Mouse (Mus musculus): ENCODE data around the gene Ndrg3. TPM values are rescaled to one million over a fixed set of nuclear protein-coding genes. Genes with fewer than 3 reads are reported as not detected.
"Not testable (repeated sequence)": the region's sequence is repeated elsewhere in the genome, so short reads cannot be mapped to it uniquely, and the experiment has no call there.

The Ndrg3 gene
- polyA plus RNA-seq, 1 experiment from 2014 or later, result 34.4 TPM

- WGBS (ENCODE audit: insufficient replicate concordance), result 86% methylated on average over 2 of the region's 2 CpGs
- not testable (repeated sequence) for H3K4me3 ChIP-seq (ENCODE audit: low read depth, low read length); H3K27me3 ChIP-seq (ENCODE audit: control insufficient read depth, insufficient read depth, low read length); H3K4me2 ChIP-seq; H3K9ac ChIP-seq (ENCODE audit: low read depth, low read length); H3K4me1 ChIP-seq (ENCODE audit: control insufficient read depth, insufficient read depth, low read length); H3K27ac ChIP-seq (ENCODE audit: low read depth, low read length); ATAC-seq (replicated peaks; ENCODE audit: insufficient number of reproducible peaks, low FRiP score, low TSS enrichment); H3K36me3 ChIP-seq (ENCODE audit: control insufficient read depth, insufficient read depth, low read length); H3K9me3 ChIP-seq (replicated peaks; ENCODE audit: control insufficient read depth, low read length)
These were observed 106.2 kb downstream of the Ndrg3 start for GRCm38 (mm10) chr2:156885666-156886065.

- H3K9ac ChIP-seq (ENCODE audit: low read depth, low read length), result no peak overlapping the region
These were observed 107.3 kb downstream of the Ndrg3 start for GRCm38 (mm10) chr2:156884396-156885211.

DNA sequence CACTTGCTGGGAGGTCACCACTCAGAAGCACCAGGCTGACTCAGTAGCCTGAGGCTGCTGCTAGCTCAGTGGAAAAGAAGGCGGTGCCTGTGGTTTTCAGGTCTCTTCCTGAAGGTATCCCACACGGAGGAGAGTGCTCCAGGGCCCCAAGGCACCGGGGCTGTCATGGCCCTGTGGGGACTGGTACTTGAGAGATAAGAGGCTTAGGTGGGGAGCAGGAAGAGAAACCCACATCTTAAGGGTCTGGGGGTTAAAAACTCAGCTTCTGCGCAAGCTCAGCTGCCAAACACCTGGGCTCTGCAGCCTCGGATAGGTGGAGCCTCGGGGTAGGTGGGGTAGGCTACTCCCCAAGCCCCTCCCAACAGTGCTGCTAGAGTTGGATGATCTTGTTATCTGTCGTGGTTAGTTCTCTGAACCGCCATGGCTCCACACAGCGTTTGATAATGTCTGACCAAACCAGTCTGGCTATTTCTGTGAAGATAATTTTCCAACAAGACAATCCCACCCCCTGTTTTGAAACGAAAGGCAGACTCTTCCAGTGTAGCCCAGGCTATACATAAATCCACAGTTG is 109.3 kb downstream of the Ndrg3 start:
- Histone ChIP-seq H3K4me2 (peak overlapping the region; percentile 31), H3K9me3 (replicated peaks; ENCODE audit: control insufficient read depth, low read length) (no peaks in the 10 kb centered on the region), H3K27me3 (ENCODE audit: control insufficient read depth, insufficient read depth, low read length) (peaks cover 3% of the 10 kb centered on the region; the same call in 1 of the 2 replicates), H3K4me1 (ENCODE audit: control insufficient read depth, insufficient read depth, low read length) (peaks cover 5% of the 10 kb centered on the region; the same call in 1 of the 2 replicates), H3K27ac (ENCODE audit: low read depth, low read length) (peak overlapping the region; percentile 50; the same call in 1 of the 2 replicates), H3K9ac (ENCODE audit: low read depth, low read length) (peak overlapping the region; percentile 43), H3K4me3 (ENCODE audit: low read depth, low read length) (no peak overlapping the region), H3K36me3 (ENCODE audit: control insufficient read depth, insufficient read depth, low read length) (no peaks in the 10 kb centered on the region)
- 20% methylated on average over 10 of the region's 10 CpGs for WGBS (ENCODE audit: insufficient replicate concordance)
- peak; percentile 49 for ATAC-seq (replicated peaks; ENCODE audit: insufficient number of reproducible peaks, low FRiP score, low TSS enrichment)

More at GRCm38 (mm10) chr2:156884396-156885211, 107.3 kb downstream of the Ndrg3 start:
- no peak overlapping the region for H3K4me2 ChIP-seq
- H3K27me3 ChIP-seq (ENCODE audit: control insufficient read depth, insufficient read depth, low read length), result peaks cover 3% of the 10 kb centered on the region; the same call in 1 of the 2 replicates
- no peak for ATAC-seq (replicated peaks; ENCODE audit: insufficient number of reproducible peaks, low FRiP score, low TSS enrichment)
- no peaks in the 10 kb centered on the region for H3K9me3 ChIP-seq (replicated peaks; ENCODE audit: control insufficient read depth, low read length)
- no peak overlapping the region for H3K27ac ChIP-seq (ENCODE audit: low read depth, low read length)
- peaks cover 5% of the 10 kb centered on the region; the same call in 1 of the 2 replicates for H3K4me1 ChIP-seq (ENCODE audit: control insufficient read depth, insufficient read depth, low read length)
- no peak overlapping the region for H3K4me3 ChIP-seq (ENCODE audit: low read depth, low read length)
- WGBS (ENCODE audit: insufficient replicate concordance), result 69% methylated on average over 10 of the region's 10 CpGs
- no peaks in the 10 kb centered on the region for H3K36me3 ChIP-seq (ENCODE audit: control insufficient read depth, insufficient read depth, low read length)

GRCm38 (mm10) chr2:156879541-156879940 is 112.3 kb downstream of the Ndrg3 start:
- Histone ChIP-seq H3K9me3 (replicated peaks; ENCODE audit: control insufficient read depth, low read length) (no peaks in the 10 kb centered on the region), H3K36me3 (ENCODE audit: control insufficient read depth, insufficient read depth, low read length) (peaks cover under 1% of the 10 kb centered on the region), H3K27ac (ENCODE audit: low read depth, low read length) (no peak overlapping the region), H3K4me3 (ENCODE audit: low read depth, low read length) (no peak overlapping the region), H3K4me2 (no peak overlapping the region), H3K27me3 (ENCODE audit: control insufficient read depth, insufficient read depth, low read length) (peaks cover 3% of the 10 kb centered on the region; the same call in 1 of the 2 replicates), H3K4me1 (ENCODE audit: control insufficient read depth, insufficient read depth, low read length) (peaks cover 5% of the 10 kb centered on the region; the same call in 1 of the 2 replicates), H3K9ac (ENCODE audit: low read depth, low read length) (no peak overlapping the region)
- 87% methylated on average over 3 of the region's 3 CpGs for WGBS (ENCODE audit: insufficient replicate concordance)
- ATAC-seq (replicated peaks; ENCODE audit: insufficient number of reproducible peaks, low FRiP score, low TSS enrichment), result no peak

DNA sequence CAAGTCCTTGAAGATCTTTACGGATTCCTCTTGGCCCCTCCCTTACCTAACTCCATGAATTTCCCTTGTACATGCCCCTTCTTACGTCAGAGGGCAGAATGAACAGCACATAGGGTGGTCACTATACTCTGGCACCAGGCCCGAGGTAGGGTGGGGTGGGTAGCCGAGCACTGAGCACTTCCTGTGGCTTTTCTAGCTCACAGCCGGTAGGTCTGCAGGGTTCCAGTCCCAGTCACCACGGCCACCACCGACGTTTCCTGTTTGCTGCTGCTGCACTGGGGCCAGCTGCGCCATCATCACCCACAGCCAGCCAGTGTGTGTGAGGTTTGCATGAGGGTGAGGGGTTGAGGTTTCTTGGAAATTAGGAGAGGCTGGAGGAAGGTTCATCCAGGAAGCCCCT is 114.1 kb downstream of the Ndrg3 start:
- Histone ChIP-seq H3K27me3 (ENCODE audit: control insufficient read depth, insufficient read depth, low read length) (peaks cover 3% of the 10 kb centered on the region; the same call in 1 of the 2 replicates), H3K9ac (ENCODE audit: low read depth, low read length) (no peak overlapping the region), H3K36me3 (ENCODE audit: control insufficient read depth, insufficient read depth, low read length) (peaks cover 7% of the 10 kb centered on the region), H3K4me3 (ENCODE audit: low read depth, low read length) (no peak overlapping the region), H3K4me1 (ENCODE audit: control insufficient read depth, insufficient read depth, low read length) (peaks cover 5% of the 10 kb centered on the region; the same call in 1 of the 2 replicates), H3K27ac (ENCODE audit: low read depth, low read length) (no peak overlapping the region), H3K9me3 (replicated peaks; ENCODE audit: control insufficient read depth, low read length) (no peaks in the 10 kb centered on the region), H3K4me2 (no peak overlapping the region)
- WGBS (ENCODE audit: insufficient replicate concordance), result 57% methylated on average over 9 of the region's 9 CpGs
- no peak for ATAC-seq (replicated peaks; ENCODE audit: insufficient number of reproducible peaks, low FRiP score, low TSS enrichment)

Other genes with a start within 250 kb of the Ndrg3 start
- 2,229 and 2,268 TPM in 2 replicates for gene Myl9, start 216.6 kb downstream of the Ndrg3 start, polyA plus RNA-seq (2014; fragmentation: Nextera tagmentation; extraction: Ambion mirVana)
- gene Tgif2, start 152.0 kb downstream of the Ndrg3 start, polyA plus RNA-seq (2014; fragmentation: Nextera tagmentation; extraction: Ambion mirVana), result 42.7 and 44.1 TPM in 2 replicates
- 4.1 and 4.6 TPM in 2 replicates for gene 4930518I15Rik, start 134.1 kb downstream of the Ndrg3 start, polyA plus RNA-seq (2014; fragmentation: Nextera tagmentation; extraction: Ambion mirVana)
- 191 TPM in 2 replicates for gene Rab5if, start 128.9 kb downstream of the Ndrg3 start, polyA plus RNA-seq (2014; fragmentation: Nextera tagmentation; extraction: Ambion mirVana)
- 1.0 and 1.1 TPM in 2 replicates for gene Sla2, start 104.9 kb downstream of the Ndrg3 start, polyA plus RNA-seq (2014; fragmentation: Nextera tagmentation; extraction: Ambion mirVana)
- gene Dsn1, start 15.1 kb upstream of the Ndrg3 start, polyA plus RNA-seq (2014; fragmentation: Nextera tagmentation; extraction: Ambion mirVana), result 38.4 and 48.4 TPM in 2 replicates
- gene Soga1, start 87.2 kb upstream of the Ndrg3 start, polyA plus RNA-seq (2014; fragmentation: Nextera tagmentation; extraction: Ambion mirVana), result 3.4 and 3.6 TPM in 2 replicates
- gene Tldc2, start 95.0 kb upstream of the Ndrg3 start, polyA plus RNA-seq (2014; fragmentation: Nextera tagmentation; extraction: Ambion mirVana), result 0.26 TPM in 1 of 2 replicates, not detected in the other
- gene Samhd1, start 143.2 kb upstream of the Ndrg3 start, polyA plus RNA-seq (2014; fragmentation: Nextera tagmentation; extraction: Ambion mirVana), result 20.7 and 26.4 TPM in 2 replicates
- 21.0 and 22.6 TPM in 2 replicates for gene Rbl1, start 212.5 kb upstream of the Ndrg3 start, polyA plus RNA-seq (2014; fragmentation: Nextera tagmentation; extraction: Ambion mirVana)

All from heart, embryonic 11.5 days (tissue).